Mouse (Mus musculus): ENCODE results near the gene Pnmt. TPM values are rescaled to one million over a fixed set of nuclear protein-coding genes. Genes with fewer than 3 reads are reported as not detected.

Pnmt gene
- polyA plus RNA-seq, 1 experiment from 2014 or later: not detected

GRCm38 (mm10) chr11:98364410-98364809 lies 21.8 kb upstream of the Pnmt start:
- Histone ChIP-seq H3K4me2 (replicated peaks; ENCODE audit: low read depth, low read length) (no peak overlapping the region), H3K27ac (ENCODE audit: low read length) (no peak overlapping the region), H3K4me1 (ENCODE audit: control insufficient read depth, insufficient read depth, low read length) (peaks cover 11% of the 10 kb centered on the region), H3K9me3 (ENCODE audit: control insufficient read depth, low read depth, low read length) (no peaks in the 10 kb centered on the region), H3K4me3 (ENCODE audit: low read depth, low read length) (no peak overlapping the region), H3K36me3 (ENCODE audit: control insufficient read depth, insufficient read depth, low read length) (no peaks in the 10 kb centered on the region), H3K9ac (replicated peaks; ENCODE audit: low read depth, low read length) (no peak overlapping the region), H3K27me3 (ENCODE audit: control insufficient read depth, insufficient read depth, low read length) (no peaks in the 10 kb centered on the region)
- WGBS: 86% methylated on average over 5 of the region's 5 CpGs
- ATAC-seq (ENCODE audit: insufficient number of reproducible peaks, insufficient read depth, low FRiP score, low read depth): no peak

- WGBS: 71% methylated on average over 10 of the region's 10 CpGs
- no peak for ATAC-seq (ENCODE audit: insufficient number of reproducible peaks, insufficient read depth, low FRiP score, low read depth)
- peaks cover 5% of the 10 kb centered on the region; the same call in 1 of the 2 replicates for H3K4me1 ChIP-seq (ENCODE audit: control insufficient read depth, insufficient read depth, low read length)
- no peak overlapping the region for H3K4me3 ChIP-seq (ENCODE audit: low read depth, low read length)
- no peak overlapping the region for H3K27ac ChIP-seq (ENCODE audit: low read length)
- no peaks in the 10 kb centered on the region for H3K27me3 ChIP-seq (ENCODE audit: control insufficient read depth, insufficient read depth, low read length)
- no peaks in the 10 kb centered on the region for H3K9me3 ChIP-seq (ENCODE audit: control insufficient read depth, low read depth, low read length)
- H3K36me3 ChIP-seq (ENCODE audit: control insufficient read depth, insufficient read depth, low read length): no peaks in the 10 kb centered on the region
- H3K9ac ChIP-seq (replicated peaks; ENCODE audit: low read depth, low read length): no peak overlapping the region
- H3K4me2 ChIP-seq (replicated peaks; ENCODE audit: low read depth, low read length): no peak overlapping the region
These were observed 20.0 kb upstream of the Pnmt start for GRCm38 (mm10) chr11:98366290-98366689.

DNA sequence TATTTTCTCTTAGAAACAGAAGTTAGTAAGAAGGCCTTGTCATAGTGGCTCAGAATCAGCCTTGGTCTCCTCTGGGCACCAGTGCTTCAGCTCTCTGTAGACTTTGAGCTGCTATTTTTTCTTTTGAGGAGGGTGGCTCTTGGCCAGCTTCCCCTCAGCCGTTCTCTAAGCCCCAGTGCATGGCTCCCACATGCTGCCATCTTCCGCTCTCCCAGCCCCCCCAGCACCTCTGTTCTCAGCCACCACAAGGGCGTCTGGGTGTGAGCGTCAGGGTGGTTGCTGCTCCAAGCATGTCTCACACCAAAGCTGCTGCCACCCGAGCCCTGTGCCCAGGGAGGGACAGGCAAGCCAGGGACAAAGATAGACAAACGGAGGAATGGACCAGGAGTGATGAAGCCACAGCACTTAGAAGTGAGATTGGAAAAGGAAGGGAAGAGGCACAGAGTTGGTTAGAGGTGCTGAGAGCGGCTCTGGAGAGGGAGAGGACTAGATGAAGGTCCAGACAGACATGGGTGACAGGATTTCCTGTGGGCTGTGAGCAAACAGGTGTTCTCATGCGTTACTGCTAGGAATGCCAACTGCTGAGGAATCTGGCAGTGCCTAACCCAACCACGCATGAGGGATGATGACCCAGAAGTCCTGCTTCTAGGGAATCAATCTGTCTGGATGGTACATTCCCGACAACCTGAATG lies 18.9 kb upstream of the Pnmt start:
- no peaks in the 10 kb centered on the region for H3K36me3 ChIP-seq (ENCODE audit: control insufficient read depth, insufficient read depth, low read length)
- peaks cover 9% of the 10 kb centered on the region; the same call in 1 of the 2 replicates for H3K4me1 ChIP-seq (ENCODE audit: control insufficient read depth, insufficient read depth, low read length)
- no peaks in the 10 kb centered on the region for H3K27me3 ChIP-seq (ENCODE audit: control insufficient read depth, insufficient read depth, low read length)
- no peak overlapping the region for H3K27ac ChIP-seq (ENCODE audit: low read length)
- no peak overlapping the region for H3K4me2 ChIP-seq (replicated peaks; ENCODE audit: low read depth, low read length)
- 75% methylated on average over 10 of the region's 10 CpGs for WGBS
- ATAC-seq (ENCODE audit: insufficient number of reproducible peaks, insufficient read depth, low FRiP score, low read depth): no peak
- no peak overlapping the region for H3K4me3 ChIP-seq (ENCODE audit: low read depth, low read length)
- no peaks in the 10 kb centered on the region for H3K9me3 ChIP-seq (ENCODE audit: control insufficient read depth, low read depth, low read length)
- no peak overlapping the region for H3K9ac ChIP-seq (replicated peaks; ENCODE audit: low read depth, low read length)

DNA sequence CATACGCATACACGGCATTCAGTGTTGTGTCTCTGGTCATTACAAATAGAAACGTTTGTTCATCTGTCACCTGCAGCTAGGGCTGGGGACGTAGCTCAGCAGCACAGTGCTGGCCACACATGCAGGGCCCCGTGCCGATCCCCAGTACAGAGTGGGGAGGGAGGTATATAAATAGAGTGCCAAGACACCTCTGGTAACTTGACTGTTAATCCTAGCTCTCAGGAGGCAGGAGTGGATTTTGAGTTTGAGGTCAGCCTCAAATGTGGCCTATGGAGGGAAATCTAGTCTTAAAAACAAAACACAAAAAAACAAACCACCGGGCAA lies 18.4 kb upstream of the Pnmt start:
- H3K36me3 ChIP-seq (ENCODE audit: control insufficient read depth, insufficient read depth, low read length): 0 out of 2 replicates have a peak, but pooled peaks cover under 1% of the 10 kb centered on the region
- no peak overlapping the region for H3K27ac ChIP-seq (ENCODE audit: low read length)
- no peak for ATAC-seq (ENCODE audit: insufficient number of reproducible peaks, insufficient read depth, low FRiP score, low read depth)
- WGBS: 78% methylated on average over 7 of the region's 7 CpGs
- no peak overlapping the region for H3K4me2 ChIP-seq (replicated peaks; ENCODE audit: low read depth, low read length)
- H3K27me3 ChIP-seq (ENCODE audit: control insufficient read depth, insufficient read depth, low read length): no peaks in the 10 kb centered on the region
- peaks cover 9% of the 10 kb centered on the region; the same call in 1 of the 2 replicates for H3K4me1 ChIP-seq (ENCODE audit: control insufficient read depth, insufficient read depth, low read length)
- no peak overlapping the region for H3K9ac ChIP-seq (replicated peaks; ENCODE audit: low read depth, low read length)
- H3K4me3 ChIP-seq (ENCODE audit: low read depth, low read length): no peak overlapping the region
- no peaks in the 10 kb centered on the region for H3K9me3 ChIP-seq (ENCODE audit: control insufficient read depth, low read depth, low read length)

DNA sequence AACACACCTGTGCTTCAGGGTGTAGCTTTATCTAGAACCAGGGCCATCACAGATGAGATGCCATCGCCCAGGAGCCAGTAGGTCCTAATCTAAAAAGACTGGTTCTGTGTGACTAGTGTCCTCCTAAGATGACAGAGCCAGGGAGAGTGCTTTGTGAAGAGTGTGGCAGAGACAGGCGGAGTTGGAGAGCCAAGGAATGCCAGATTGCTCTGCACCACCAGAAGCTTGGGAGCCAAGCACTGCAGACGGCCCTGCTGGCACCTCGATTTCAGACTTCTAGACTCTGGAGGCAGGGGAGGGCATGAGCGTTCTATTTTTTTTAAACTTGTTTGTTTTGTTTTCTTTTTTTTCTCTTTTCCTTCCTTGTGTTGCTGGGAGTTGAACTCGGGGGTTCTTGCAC lies 16.9 kb upstream of the Pnmt start:
- no peak overlapping the region for H3K9ac ChIP-seq (replicated peaks; ENCODE audit: low read depth, low read length)
- H3K4me3 ChIP-seq (ENCODE audit: low read depth, low read length): no peak overlapping the region
- H3K36me3 ChIP-seq (ENCODE audit: control insufficient read depth, insufficient read depth, low read length): 0 out of 2 replicates have a peak, but pooled peaks cover 3% of the 10 kb centered on the region
- H3K27me3 ChIP-seq (ENCODE audit: control insufficient read depth, insufficient read depth, low read length): no peaks in the 10 kb centered on the region
- WGBS: 78% methylated on average over 6 of the region's 6 CpGs
- H3K4me2 ChIP-seq (replicated peaks; ENCODE audit: low read depth, low read length): no peak overlapping the region
- H3K4me1 ChIP-seq (ENCODE audit: control insufficient read depth, insufficient read depth, low read length): 0 out of 2 replicates have a peak, but pooled peaks cover 4% of the 10 kb centered on the region
- H3K9me3 ChIP-seq (ENCODE audit: control insufficient read depth, low read depth, low read length): no peaks in the 10 kb centered on the region
- ATAC-seq (ENCODE audit: insufficient number of reproducible peaks, insufficient read depth, low FRiP score, low read depth): no peak
- no peak overlapping the region for H3K27ac ChIP-seq (ENCODE audit: low read length)

DNA sequence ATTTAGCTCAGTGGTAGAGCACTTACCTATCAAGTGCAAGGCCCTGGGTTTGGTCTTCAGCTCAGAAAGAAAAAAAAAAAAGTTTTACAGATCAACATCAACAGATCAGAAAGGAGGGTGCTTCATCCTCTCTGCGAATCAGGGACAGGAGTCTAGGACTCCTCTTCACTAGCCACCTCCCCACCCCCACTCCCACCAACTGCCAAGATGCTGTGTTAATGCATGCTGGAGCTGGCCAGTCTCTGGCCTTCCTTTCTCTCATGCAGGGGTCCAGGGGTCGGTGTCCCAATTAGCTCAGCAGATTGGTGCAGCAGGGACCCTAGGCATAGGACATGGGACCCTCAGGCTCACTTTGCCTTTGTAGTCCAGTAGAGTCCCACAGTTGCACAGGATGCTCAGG lies 15.7 kb upstream of the Pnmt start:
- WGBS: 87% methylated on average over 2 of the region's 2 CpGs
- Histone ChIP-seq H3K27me3 (ENCODE audit: control insufficient read depth, insufficient read depth, low read length) (no peaks in the 10 kb centered on the region), H3K9me3 (ENCODE audit: control insufficient read depth, low read depth, low read length) (no peaks in the 10 kb centered on the region), H3K4me3 (ENCODE audit: low read depth, low read length) (no peak overlapping the region), H3K4me2 (replicated peaks; ENCODE audit: low read depth, low read length) (no peak overlapping the region), H3K36me3 (ENCODE audit: control insufficient read depth, insufficient read depth, low read length) (peaks cover 12% of the 10 kb centered on the region), H3K9ac (replicated peaks; ENCODE audit: low read depth, low read length) (no peak overlapping the region), H3K4me1 (ENCODE audit: control insufficient read depth, insufficient read depth, low read length) (0 out of 2 replicates have a peak, but pooled peaks cover 4% of the 10 kb centered on the region), H3K27ac (ENCODE audit: low read length) (no peak overlapping the region)
- ATAC-seq (ENCODE audit: insufficient number of reproducible peaks, insufficient read depth, low FRiP score, low read depth): no peak

DNA sequence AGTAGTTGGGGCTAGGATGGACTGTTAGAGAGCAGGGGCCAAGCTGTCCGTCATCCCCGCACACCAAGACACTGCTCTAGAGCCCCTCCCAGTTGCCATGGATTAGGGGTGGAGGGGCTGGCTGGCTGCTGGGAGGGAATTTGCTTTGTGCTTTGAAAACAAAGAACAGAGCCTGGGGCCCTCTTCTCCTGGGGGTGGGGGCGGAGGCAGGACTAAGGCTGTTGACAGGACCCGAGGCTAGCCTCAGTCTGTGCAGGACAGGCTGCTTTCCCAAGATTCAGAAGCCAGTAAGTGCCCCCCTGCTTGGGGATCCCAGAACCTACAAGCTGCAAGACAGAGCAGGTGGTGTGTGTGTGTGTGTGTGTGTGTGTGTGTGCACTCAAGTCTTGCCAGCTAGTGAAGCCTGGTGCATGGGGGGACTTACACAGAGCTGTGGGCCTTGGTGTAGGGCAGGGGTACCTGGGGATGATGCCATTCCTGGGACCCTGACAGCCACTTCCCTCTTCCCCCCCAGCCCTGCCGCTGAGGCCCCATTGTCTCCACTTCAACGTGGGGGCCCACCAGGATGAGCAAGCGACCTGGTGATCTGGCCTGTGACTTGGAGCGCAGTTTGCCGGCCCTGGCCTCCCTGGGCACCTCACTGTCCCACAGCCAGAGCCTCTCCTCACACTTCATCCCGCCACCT lies 14.6 kb upstream of the Pnmt start:
- 61% methylated on average over 7 of the region's 10 CpGs for WGBS
- Histone ChIP-seq H3K4me1 (ENCODE audit: control insufficient read depth, insufficient read depth, low read length) (0 out of 2 replicates have a peak, but pooled peaks cover 4% of the 10 kb centered on the region), H3K36me3 (ENCODE audit: control insufficient read depth, insufficient read depth, low read length) (peaks cover 19% of the 10 kb centered on the region), H3K4me3 (ENCODE audit: low read depth, low read length) (no peak overlapping the region), H3K9ac (replicated peaks; ENCODE audit: low read depth, low read length) (no peak overlapping the region), H3K27ac (ENCODE audit: low read length) (no peak overlapping the region), H3K9me3 (ENCODE audit: control insufficient read depth, low read depth, low read length) (no peaks in the 10 kb centered on the region), H3K4me2 (replicated peaks; ENCODE audit: low read depth, low read length) (no peak overlapping the region), H3K27me3 (ENCODE audit: control insufficient read depth, insufficient read depth, low read length) (no peaks in the 10 kb centered on the region)
- peak; percentile 73; the same call in 1 of the 2 replicates for ATAC-seq (ENCODE audit: insufficient number of reproducible peaks, insufficient read depth, low FRiP score, low read depth)

DNA sequence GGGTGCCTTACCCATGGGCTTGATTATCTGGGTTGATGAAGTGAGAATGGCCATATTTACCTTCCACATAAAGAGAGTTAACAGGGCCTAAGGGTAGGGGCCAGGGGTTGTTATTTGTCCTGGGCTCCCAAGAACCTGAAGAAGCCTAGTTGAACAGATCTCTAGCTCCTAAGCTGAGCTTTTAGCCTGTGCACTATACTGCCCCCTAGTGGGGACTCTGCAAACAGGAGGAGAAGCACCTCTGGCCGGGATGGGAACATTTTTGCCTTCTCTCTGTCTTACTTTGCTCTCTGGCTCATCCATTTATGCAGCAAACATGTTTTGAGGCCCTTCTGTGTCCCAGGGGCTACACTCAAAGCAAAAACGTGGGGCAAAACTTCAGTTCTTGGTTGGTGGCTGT lies 13.8 kb upstream of the Pnmt start:
- Histone ChIP-seq H3K27ac (ENCODE audit: low read length) (no peak overlapping the region), H3K4me3 (ENCODE audit: low read depth, low read length) (no peak overlapping the region), H3K4me2 (replicated peaks; ENCODE audit: low read depth, low read length) (no peak overlapping the region), H3K36me3 (ENCODE audit: control insufficient read depth, insufficient read depth, low read length) (peaks cover 24% of the 10 kb centered on the region), H3K9me3 (ENCODE audit: control insufficient read depth, low read depth, low read length) (no peaks in the 10 kb centered on the region), H3K9ac (replicated peaks; ENCODE audit: low read depth, low read length) (no peak overlapping the region), H3K27me3 (ENCODE audit: control insufficient read depth, insufficient read depth, low read length) (no peaks in the 10 kb centered on the region), H3K4me1 (ENCODE audit: control insufficient read depth, insufficient read depth, low read length) (0 out of 2 replicates have a peak, but pooled peaks cover 4% of the 10 kb centered on the region)
- no peak for ATAC-seq (ENCODE audit: insufficient number of reproducible peaks, insufficient read depth, low FRiP score, low read depth)
- WGBS: 11% methylated on average over 2 of the region's 2 CpGs

Data from stomach, embryonic 14.5 days (tissue).